Comparison of ENCODE assay signal across 33 mouse cellular contexts in genomic region chr19:7601551-7601950, GRCm38 (mm10). TPM values are rescaled to one million over a fixed set of nuclear protein-coding genes. Genes with fewer than 3 reads are reported as not detected.
DNase-seq lines count a peak whose midpoint lies in the region; TF ChIP-seq lines count a peak whose summit lies in the region.
"Had no signal": no experiment of that assay in that cellular context is flagged by ENCODE, and none has a peak within 500 bp of the region (broad histone marks: within the 10 kb centered on the region; RNA-seq: fewer than 3 reads in every experiment).

No protein-coding gene starts in this region.

- no peaks in the 10 kb centered on the region for H3K27me3 ChIP-seq in myocyte (ENCODE audit: control insufficient read depth, insufficient read depth, insufficient read length)
- H3K27me3 ChIP-seq: embryonic facial prominence, embryonic 12.5 days; embryonic facial prominence, embryonic 15.5 days; heart, embryonic 15.5 days; hindbrain, embryonic 12.5 days; hindbrain, embryonic 15.5 days had no signal

- H3K79me2 ChIP-seq in myocyte (ENCODE audit: control insufficient read depth, insufficient read depth), result no peaks in the 10 kb centered on the region

- DNase-seq in adrenal gland, adult 2 months, result peak; percentile 48
- DNase-seq in adrenal gland, adult 8-10 months, result no peak
- DNase-seq in heart, adult 11 months, result peak; percentile 89
- no peak for DNase-seq in heart, postnatal 4 days
- DNase-seq in lung, postnatal 36 days, result peak; percentile 5
- no peak for DNase-seq in lung, postnatal 4 days
- no peak for DNase-seq in kidney, postnatal 4 days
- DNase-seq: cerebellum, adult 11 months; cerebellum, adult 2 months; cerebellum, adult 9-11 months; cerebellum, postnatal 25 days; forebrain, postnatal 0 days; gastrocnemius, adult 2 months; gastrocnemius, postnatal 14 days; heart, postnatal 10 days; heart, postnatal 36 days; kidney, adult 2 months had no signal

- H3K4me3 ChIP-seq in myocyte, result no peak overlapping the region
- H3K4me3 ChIP-seq: embryonic facial prominence, embryonic 12.5 days; embryonic facial prominence, embryonic 15.5 days; gastrocnemius, adult 2 months; heart, embryonic 12.5 days; heart, embryonic 15.5 days; hindbrain, embryonic 12.5 days; hindbrain, embryonic 15.5 days had no signal

- no peak overlapping the region for H3ac ChIP-seq in myocyte (ENCODE audit: control insufficient read depth, insufficient read length)

- H3K4me2 ChIP-seq in myocyte (ENCODE audit: low read depth), result no peak overlapping the region
- H3K4me2 ChIP-seq: embryonic facial prominence, embryonic 12.5 days; embryonic facial prominence, embryonic 15.5 days; heart, embryonic 12.5 days; heart, embryonic 15.5 days; hindbrain, embryonic 12.5 days; hindbrain, embryonic 15.5 days had no signal

- no peaks in the 10 kb centered on the region for H3K36me3 ChIP-seq in myocyte (ENCODE audit: control insufficient read depth, insufficient read depth)
- H3K36me3 ChIP-seq: embryonic facial prominence, embryonic 12.5 days; embryonic facial prominence, embryonic 15.5 days; heart, embryonic 12.5 days; heart, embryonic 15.5 days; hindbrain, embryonic 12.5 days; hindbrain, embryonic 15.5 days had no signal

- no peak for TF ChIP-seq POLR2A in myocyte (IDR thresholded peaks at IDR 0.05; ENCODE audit: insufficient read length, low read depth)

TF ChIP-seq in myocyte, 11 proteins besides CTCF, POLR2A, EP300 and RAD21:
- peak in 2 of 3 experiments; percentile 9 to 79 for TF ChIP-seq MYOD1 (IDR thresholded peaks at IDR 0.05; ENCODE audit: control insufficient read depth in 1 of 3, insufficient read length in 2 of 3, low read depth in 2 of 3)
- TF ChIP-seq CEBPB (IDR thresholded peaks at IDR 0.05; ENCODE audit: insufficient read depth, poor library complexity, severe bottlenecking), result no peak
- peak in 1 of 3 experiments; percentile 71 for TF ChIP-seq MYOG (IDR thresholded peaks at IDR 0.05; ENCODE audit: control insufficient read depth in 1 of 3, insufficient read depth in 1 of 3, insufficient read length in 2 of 3, low read depth in 2 of 3)
- no peak for TF ChIP-seq E2F4 (IDR thresholded peaks at IDR 0.05; ENCODE audit: insufficient read depth)
- peak; percentile 11 for TF ChIP-seq TCF3 (IDR thresholded peaks at IDR 0.05; ENCODE audit: insufficient read length, low read depth)

RNA-seq across cellular contexts. Expression of gene Lgals12, which starts 5.4 kb away (rescaled TPM):
- total RNA-seq in adrenal gland, adult 2 months (2021), result 10 to 100 TPM; 28.1 to 38.8 TPM
- 9.6 and 20.4 TPM in 2 replicates for polyA plus RNA-seq in adrenal gland, adult 2 months (2012; rRNA removed)
- 10 to 100 TPM; 10.0 to 28.4 (median 13.1) TPM for total RNA-seq in adrenal gland, adult 8-10 months (2022)
- under 1 TPM; 0.36 to 0.41 TPM for total RNA-seq in heart, postnatal 4 days (2021)
- polyA plus RNA-seq in myocyte (2012; fragmentation: generic; extraction: Trizol), result 0.31 TPM
- total RNA-seq: common myeloid progenitor, adult 5-6 weeks had no signal
- polyA plus RNA-seq: Patski had no signal

RNA-seq across cellular contexts. Expression of gene Hrasls5, which starts 10.8 kb away (rescaled TPM):
- under 1 TPM in 1 of 2 experiments, not detected in 1; 0.37 TPM for total RNA-seq in adrenal gland, adult 2 months (2021)
- 1.0 TPM in 1 of 2 replicates, not detected in the other for polyA plus RNA-seq in adrenal gland, adult 2 months (2012; rRNA removed)
- total RNA-seq in adrenal gland, adult 8-10 months (2022), result under 1 TPM in 2 of 4 experiments, not detected in 2; 0.23 to 0.59 TPM
- total RNA-seq in heart, postnatal 4 days (2021), result not detected
- polyA plus RNA-seq in myocyte (2012; fragmentation: generic; extraction: Trizol), result 0.05 TPM
- total RNA-seq: common myeloid progenitor, adult 5-6 weeks; ES-E14; forebrain, postnatal 0 days; gastrocnemius, adult 2 months; gastrocnemius, postnatal 14 days; gastrocnemius, postnatal 4 days; heart, adult 18-20 months; heart, postnatal 10 days; heart, postnatal 36 days had no signal
- polyA plus RNA-seq: brain, embryonic 14.5 days; embryonic facial prominence, embryonic 12.5 days; forebrain, embryonic 11.5 days; forebrain, embryonic 14.5 days; heart, embryonic 12.5 days; heart, embryonic 15.5 days; hindbrain, embryonic 12.5 days; hindbrain, embryonic 15.5 days; intestine, embryonic 16.5 days; Patski had no signal

RNA-seq across cellular contexts. Expression of gene Pla2g16, which starts 44.3 kb away (rescaled TPM):
- total RNA-seq in adrenal gland, adult 2 months (2021), result 100 to 1,000 TPM in 1 of 2 experiments, 10 to 100 TPM in 1; 53.9 to 113 TPM
- 10.9 and 13.6 TPM in 2 replicates for polyA plus RNA-seq in adrenal gland, adult 2 months (2012; rRNA removed)
- 10 to 100 TPM; 50.3 to 83.3 (median 57.3) TPM for total RNA-seq in adrenal gland, adult 8-10 months (2022)
- 10 to 100 TPM; 81.0 to 81.1 TPM for total RNA-seq in heart, postnatal 4 days (2021)
- 64.5 TPM for polyA plus RNA-seq in myocyte (2012; fragmentation: generic; extraction: Trizol)

Comparison
In these comparisons a context has a peak if more than half of its experiments do, and no peak if none do; other contexts are left out.
1. DNase-seq: peak in adrenal gland, adult 2 months (single experiment), heart, adult 11 months (single experiment) and lung, postnatal 36 days (single experiment); none in adrenal gland, adult 8-10 months (single experiment), heart, postnatal 4 days (single experiment), lung, postnatal 4 days (0 of 2) and kidney, postnatal 4 days (0 of 2).
2. RNA of gene Lgals12, which starts 5.4 kb away (total RNA-seq): 28.1 to 38.8 TPM in adrenal gland, adult 2 months and 10.0 to 28.4 TPM in adrenal gland, adult 8-10 months; 0.36 to 0.41 TPM in heart, postnatal 4 days; every median in the first group is over 4 times any median in the second.